Mouse (Mus musculus): ENCODE measurements around the gene Grin2c. TPM values are rescaled to one million over a fixed set of nuclear protein-coding genes. Genes with fewer than 3 reads are reported as not detected.
A peak's percentile ranks its signal among the peaks of the same experiment; 100 is the strongest.

Gene Grin2c
- polyA plus RNA-seq, 1 experiment from 2014 or later = 0.24 TPM

- Histone ChIP-seq H3K9me3 (ENCODE audit: control insufficient read depth, low read length) (no peaks in the 10 kb centered on the region), H3K9ac (replicated peaks; ENCODE audit: low read depth, low read length) (peak overlapping the region; percentile 51), H3K27ac (ENCODE audit: low read depth, low read length) (peak overlapping the region; percentile 75), H3K27me3 (ENCODE audit: control insufficient read depth, insufficient read depth, low read length) (no peaks in the 10 kb centered on the region), H3K4me2 (ENCODE audit: low read depth, low read length) (peak overlapping the region; percentile 68), H3K36me3 (ENCODE audit: control insufficient read depth, insufficient read depth, low read length) (no peaks in the 10 kb centered on the region), H3K4me3 (ENCODE audit: low read depth, low read length) (peak overlapping the region; percentile 55), H3K4me1 (ENCODE audit: control insufficient read depth, insufficient read depth, low read length) (peaks cover 9% of the 10 kb centered on the region)
- 17% methylated on average over 7 of the region's 7 CpGs for WGBS
- no peak for ATAC-seq (ENCODE audit: low read depth)
These were observed 10.5 kb upstream of the Grin2c start for GRCm38 (mm10) chr11:115277604-115277975.

GRCm38 (mm10) chr11:115276780-115277603 is 9.9 kb upstream of the Grin2c start, which contains the start of gene Fdxr:
Gene Fdxr (minus strand): TSS chr11:115277050.
- Histone ChIP-seq H3K4me1 (ENCODE audit: control insufficient read depth, insufficient read depth, low read length) (peaks cover 9% of the 10 kb centered on the region), H3K36me3 (ENCODE audit: control insufficient read depth, insufficient read depth, low read length) (no peaks in the 10 kb centered on the region), H3K9me3 (ENCODE audit: control insufficient read depth, low read length) (no peaks in the 10 kb centered on the region), H3K4me3 (ENCODE audit: low read depth, low read length) (peak within 1 kb of the TSS; percentile 55), H3K27me3 (ENCODE audit: control insufficient read depth, insufficient read depth, low read length) (no peaks in the 10 kb centered on the region), H3K27ac (ENCODE audit: low read depth, low read length) (peak within 1 kb of the TSS; percentile 91), H3K4me2 (ENCODE audit: low read depth, low read length) (peak within 1 kb of the TSS; percentile 77), H3K9ac (replicated peaks; ENCODE audit: low read depth, low read length) (peak within 1 kb of the TSS; percentile 61)
- peak; percentile 96 for ATAC-seq (ENCODE audit: low read depth)
- under 1% methylated on average over 42 of the region's 42 CpGs for WGBS

GRCm38 (mm10) chr11:115275954-115276353 is 8.9 kb upstream of the Grin2c start:
- H3K27ac ChIP-seq (ENCODE audit: low read depth, low read length) = peak overlapping the region; percentile 91
- WGBS = 53% methylated on average over 3 of the region's 3 CpGs
- H3K4me3 ChIP-seq (ENCODE audit: low read depth, low read length) = peak overlapping the region; percentile 55
- H3K4me1 ChIP-seq (ENCODE audit: control insufficient read depth, insufficient read depth, low read length) = peaks cover 9% of the 10 kb centered on the region
- no peaks in the 10 kb centered on the region; the same call in none of the 2 replicates for H3K36me3 ChIP-seq (ENCODE audit: control insufficient read depth, insufficient read depth, low read length)
- no peaks in the 10 kb centered on the region for H3K27me3 ChIP-seq (ENCODE audit: control insufficient read depth, insufficient read depth, low read length)
- ATAC-seq (ENCODE audit: low read depth) = no peak
- peak overlapping the region; percentile 77 for H3K4me2 ChIP-seq (ENCODE audit: low read depth, low read length)
- peak overlapping the region; percentile 61; the same call in 1 of the 2 replicates for H3K9ac ChIP-seq (replicated peaks; ENCODE audit: low read depth, low read length)
- H3K9me3 ChIP-seq (ENCODE audit: control insufficient read depth, low read length) = no peaks in the 10 kb centered on the region

- no peaks in the 10 kb centered on the region for H3K27me3 ChIP-seq (ENCODE audit: control insufficient read depth, insufficient read depth, low read length)
- H3K4me1 ChIP-seq (ENCODE audit: control insufficient read depth, insufficient read depth, low read length) = peaks cover 9% of the 10 kb centered on the region
- H3K4me3 ChIP-seq (ENCODE audit: low read depth, low read length) = no peak overlapping the region
- H3K36me3 ChIP-seq (ENCODE audit: control insufficient read depth, insufficient read depth, low read length) = no peaks in the 10 kb centered on the region; the same call in none of the 2 replicates
- no peak overlapping the region for H3K9ac ChIP-seq (replicated peaks; ENCODE audit: low read depth, low read length)
- H3K9me3 ChIP-seq (ENCODE audit: control insufficient read depth, low read length) = no peaks in the 10 kb centered on the region
- 86% methylated on average over 6 of the region's 6 CpGs for WGBS
- H3K27ac ChIP-seq (ENCODE audit: low read depth, low read length) = no peak overlapping the region
- ATAC-seq (ENCODE audit: low read depth) = no peak
- H3K4me2 ChIP-seq (ENCODE audit: low read depth, low read length) = peak overlapping the region; percentile 77
These were observed 8.5 kb upstream of the Grin2c start for GRCm38 (mm10) chr11:115275509-115275908.

- Histone ChIP-seq H3K9me3 (ENCODE audit: control insufficient read depth, low read length) (no peaks in the 10 kb centered on the region), H3K27ac (ENCODE audit: low read depth, low read length) (no peak overlapping the region), H3K9ac (replicated peaks; ENCODE audit: low read depth, low read length) (no peak overlapping the region), H3K27me3 (ENCODE audit: control insufficient read depth, insufficient read depth, low read length) (no peaks in the 10 kb centered on the region), H3K4me2 (ENCODE audit: low read depth, low read length) (no peak overlapping the region), H3K36me3 (ENCODE audit: control insufficient read depth, insufficient read depth, low read length) (no peaks in the 10 kb centered on the region; the same call in none of the 2 replicates), H3K4me3 (ENCODE audit: low read depth, low read length) (no peak overlapping the region), H3K4me1 (ENCODE audit: control insufficient read depth, insufficient read depth, low read length) (peaks cover 9% of the 10 kb centered on the region)
- 79% methylated on average over 6 of the region's 6 CpGs for WGBS
- ATAC-seq (ENCODE audit: low read depth) = no peak
These were observed 7.7 kb upstream of the Grin2c start for GRCm38 (mm10) chr11:115274771-115275170.

DNA sequence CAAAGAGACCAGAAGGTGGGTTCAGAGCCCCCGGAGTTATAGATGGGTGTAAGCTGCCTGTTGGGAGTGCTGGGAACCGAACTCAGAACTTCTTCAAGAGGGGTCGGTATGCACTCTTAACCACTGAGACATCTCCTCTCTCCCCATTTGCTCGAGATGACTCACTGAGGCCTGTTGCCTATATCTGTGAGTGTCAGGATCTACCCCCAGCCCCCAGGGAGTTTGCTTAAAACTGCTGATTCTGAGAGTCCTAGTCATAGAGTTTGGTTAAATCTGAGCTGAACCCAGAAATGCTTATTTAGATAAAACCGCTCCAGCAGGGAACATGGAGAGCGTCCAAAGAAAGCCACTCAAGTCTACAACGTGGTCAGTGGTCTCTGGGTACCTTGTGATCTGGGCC is 7.1 kb upstream of the Grin2c start:
- H3K9me3 ChIP-seq (ENCODE audit: control insufficient read depth, low read length) = no peaks in the 10 kb centered on the region
- no peak overlapping the region for H3K4me3 ChIP-seq (ENCODE audit: low read depth, low read length)
- ATAC-seq (ENCODE audit: low read depth) = no peak
- H3K4me1 ChIP-seq (ENCODE audit: control insufficient read depth, insufficient read depth, low read length) = peaks cover 9% of the 10 kb centered on the region
- 87% methylated on average over 7 of the region's 7 CpGs for WGBS
- H3K9ac ChIP-seq (replicated peaks; ENCODE audit: low read depth, low read length) = no peak overlapping the region
- peaks cover 5% of the 10 kb centered on the region for H3K36me3 ChIP-seq (ENCODE audit: control insufficient read depth, insufficient read depth, low read length)
- H3K27ac ChIP-seq (ENCODE audit: low read depth, low read length) = no peak overlapping the region
- H3K4me2 ChIP-seq (ENCODE audit: low read depth, low read length) = no peak overlapping the region
- no peaks in the 10 kb centered on the region for H3K27me3 ChIP-seq (ENCODE audit: control insufficient read depth, insufficient read depth, low read length)

DNA sequence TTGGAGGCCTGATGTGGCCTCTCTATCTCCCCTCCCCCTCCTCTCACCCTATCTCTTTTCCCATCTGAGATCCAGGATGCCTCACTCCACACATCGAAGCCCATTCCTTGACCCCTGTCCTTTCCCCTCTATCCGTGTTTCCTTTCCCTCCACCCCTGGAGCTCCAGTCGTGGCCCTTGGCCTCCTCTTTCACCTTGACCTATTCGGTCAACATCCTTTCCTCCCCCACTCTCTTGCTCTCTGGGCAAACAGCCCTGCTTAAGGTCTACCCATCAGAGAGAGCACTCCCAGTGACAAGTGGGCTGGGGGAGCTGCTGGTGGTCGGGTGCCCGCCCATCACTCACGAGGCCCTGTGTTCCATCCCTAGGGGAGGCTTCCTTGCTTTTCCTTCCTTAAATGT is 6.7 kb upstream of the Grin2c start:
- Histone ChIP-seq H3K4me1 (ENCODE audit: control insufficient read depth, insufficient read depth, low read length) (peaks cover 9% of the 10 kb centered on the region), H3K9ac (replicated peaks; ENCODE audit: low read depth, low read length) (no peak overlapping the region), H3K4me3 (ENCODE audit: low read depth, low read length) (no peak overlapping the region), H3K27ac (ENCODE audit: low read depth, low read length) (no peak overlapping the region), H3K4me2 (ENCODE audit: low read depth, low read length) (no peak overlapping the region), H3K36me3 (ENCODE audit: control insufficient read depth, insufficient read depth, low read length) (peaks cover 7% of the 10 kb centered on the region), H3K27me3 (ENCODE audit: control insufficient read depth, insufficient read depth, low read length) (peaks cover under 1% of the 10 kb centered on the region; the same call in 1 of the 2 replicates), H3K9me3 (ENCODE audit: control insufficient read depth, low read length) (no peaks in the 10 kb centered on the region)
- no peak for ATAC-seq (ENCODE audit: low read depth)
- 76% methylated on average over 7 of the region's 7 CpGs for WGBS

DNA sequence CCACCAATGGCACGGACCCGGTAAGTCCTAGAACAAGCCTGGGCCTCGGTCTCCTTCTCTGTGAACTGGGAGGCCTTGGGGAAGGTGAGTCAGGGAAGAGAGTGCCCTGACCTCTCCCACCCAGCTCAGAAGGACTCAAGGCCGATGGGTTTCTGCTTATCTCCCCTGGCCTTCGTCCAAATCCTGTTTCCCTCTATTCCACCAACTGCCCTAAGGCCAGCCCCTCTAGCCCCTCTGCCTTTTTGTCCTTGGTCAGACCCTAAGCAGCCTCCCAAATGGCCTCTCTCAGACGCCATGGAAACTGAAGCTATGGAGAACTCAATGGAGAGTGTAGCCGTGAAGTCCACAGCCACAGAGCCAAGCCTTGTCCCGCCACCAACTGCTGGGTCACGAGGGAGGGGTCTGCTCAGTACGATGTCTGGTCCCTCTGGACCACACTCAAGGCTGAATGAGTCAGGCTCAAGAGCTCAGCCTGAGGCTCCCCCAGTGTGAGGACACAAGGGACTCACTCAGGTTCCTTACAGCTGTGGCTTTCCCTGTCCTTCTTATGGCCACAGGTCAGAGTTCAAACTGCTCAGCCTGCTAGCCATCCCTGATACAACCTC is 6.0 kb upstream of the Grin2c start:
- no peak overlapping the region for H3K9ac ChIP-seq (replicated peaks; ENCODE audit: low read depth, low read length)
- peaks cover 10% of the 10 kb centered on the region for H3K36me3 ChIP-seq (ENCODE audit: control insufficient read depth, insufficient read depth, low read length)
- peaks cover 8% of the 10 kb centered on the region for H3K27me3 ChIP-seq (ENCODE audit: control insufficient read depth, insufficient read depth, low read length)
- H3K4me1 ChIP-seq (ENCODE audit: control insufficient read depth, insufficient read depth, low read length) = peaks cover 9% of the 10 kb centered on the region
- 73% methylated on average over 10 of the region's 10 CpGs for WGBS
- H3K9me3 ChIP-seq (ENCODE audit: control insufficient read depth, low read length) = no peaks in the 10 kb centered on the region
- no peak overlapping the region for H3K4me2 ChIP-seq (ENCODE audit: low read depth, low read length)
- H3K27ac ChIP-seq (ENCODE audit: low read depth, low read length) = no peak overlapping the region
- H3K4me3 ChIP-seq (ENCODE audit: low read depth, low read length) = no peak overlapping the region
- no peak for ATAC-seq (ENCODE audit: low read depth)

DNA sequence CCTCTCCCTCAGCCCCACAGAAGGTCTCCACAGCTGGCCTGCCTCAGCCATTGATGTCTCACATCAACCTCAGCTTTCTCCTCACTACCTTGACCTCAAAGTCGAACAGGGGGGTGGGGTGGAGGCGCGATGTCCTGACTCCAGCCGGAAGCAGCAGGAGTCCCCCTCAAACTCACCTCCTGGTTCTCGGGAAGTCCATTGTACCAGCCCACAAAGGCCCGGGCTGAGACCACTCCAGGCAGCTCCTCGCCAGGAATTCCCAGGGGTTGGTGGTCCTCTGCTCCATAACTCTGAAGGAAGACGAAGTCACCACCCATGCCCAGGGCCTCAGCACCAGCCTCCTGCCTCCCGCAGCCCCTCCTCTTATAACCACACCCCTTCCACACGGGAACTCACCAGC is 4.4 kb upstream of the Grin2c start:
- peaks cover 23% of the 10 kb centered on the region for H3K27me3 ChIP-seq (ENCODE audit: control insufficient read depth, insufficient read depth, low read length)
- no peak overlapping the region for H3K4me2 ChIP-seq (ENCODE audit: low read depth, low read length)
- H3K4me3 ChIP-seq (ENCODE audit: low read depth, low read length) = no peak overlapping the region
- no peak for ATAC-seq (ENCODE audit: low read depth)
- H3K27ac ChIP-seq (ENCODE audit: low read depth, low read length) = no peak overlapping the region
- 69% methylated on average over 10 of the region's 10 CpGs for WGBS
- peaks cover 11% of the 10 kb centered on the region for H3K4me1 ChIP-seq (ENCODE audit: control insufficient read depth, insufficient read depth, low read length)
- peaks cover 10% of the 10 kb centered on the region for H3K36me3 ChIP-seq (ENCODE audit: control insufficient read depth, insufficient read depth, low read length)
- H3K9ac ChIP-seq (replicated peaks; ENCODE audit: low read depth, low read length) = no peak overlapping the region
- H3K9me3 ChIP-seq (ENCODE audit: control insufficient read depth, low read length) = no peaks in the 10 kb centered on the region
